Mouse (Mus musculus) lung, postnatal 0 days (tissue): ENCODE results near the gene Rps3. TPM values are rescaled to one million over a fixed set of nuclear protein-coding genes. Genes with fewer than 3 reads are reported as not detected.

Experiments
- ATAC-seq: fragments of 200-750 bp; cut with Nextera tagmentation; 2 replicates; pipeline ENCODE4 v1.8.0; 2017; ENCODE audit warnings: moderate library complexity
- DNase-seq: peaks from one replicate; pipeline ENCODE4 v3.0.0-alpha.2; 2016; ENCODE audit warnings: low spot score
- H3K27ac ChIP-seq: fragments of 300-500 bp; sonication (generic); 2 replicates; pipeline ENCODE4 v1.5.1; 2014; ENCODE audit warnings: antibody characterized with exemption, mild to moderate bottlenecking, low read length, mixed read lengths
- H3K27me3 ChIP-seq: fragments of 300-500 bp; sonication (generic); replicated peaks from 2 replicates; pipeline ENCODE4 v1.6.1; 2014; ENCODE audit warnings: low read length, mixed read lengths; ENCODE audit not compliant: insufficient read depth
- H3K36me3 ChIP-seq: fragments of 300-500 bp; sonication (generic); 2 replicates; pipeline ENCODE4 v1.6.1; 2014; ENCODE audit warnings: low read length, mixed read lengths; ENCODE audit not compliant: insufficient read depth
- H3K4me1 ChIP-seq: fragments of 300-500 bp; sonication (generic); 2 replicates; pipeline ENCODE4 v1.6.1; 2014; ENCODE audit warnings: antibody characterized with exemption, low read depth, low read length, mixed read lengths; ENCODE audit not compliant: insufficient read depth
- H3K4me2 ChIP-seq: fragments of 300-500 bp; sonication (generic); replicated peaks from 2 replicates; pipeline ENCODE4 v1.6.1; 2014; ENCODE audit warnings: low read depth, mild to moderate bottlenecking, low read length, moderate library complexity, mixed read lengths
- H3K4me3 ChIP-seq: fragments of 300-500 bp; sonication (generic); 2 replicates; pipeline ENCODE4 v1.5.1; 2014; ENCODE audit warnings: low read depth, low read length
- H3K9ac ChIP-seq: fragments of 300-500 bp; sonication (generic); replicated peaks from 2 replicates; pipeline ENCODE4 v1.6.1; 2014; ENCODE audit warnings: low read depth, mild to moderate bottlenecking
- H3K9me3 ChIP-seq: fragments of 300-500 bp; sonication (generic); 2 replicates; pipeline ENCODE4 v1.6.1; 2016; ENCODE audit warnings: low read length, mixed read lengths
- CTCF ChIP-seq: IDR thresholded peaks from 2 replicates; pipeline ENCODE4 v1.5.1; 2016; ENCODE audit warnings: antibody characterized with exemption, mild to moderate bottlenecking
- EP300 ChIP-seq: IDR thresholded peaks from 2 replicates; pipeline ENCODE4 v1.6.1; 2016; ENCODE audit warnings: antibody characterized with exemption, mild to moderate bottlenecking, control low read depth
- WGBS: fragments of 180-500 bp; shearing (Covaris S2); extraction: QIAGEN DNeasy Blood & Tissue Kit; methylation state at CpG from one replicate; pipeline ENCODE4 v1.1.7; 2014; 5-methylcytosine and 5-hydroxymethylcytosine counted together
- polyA plus RNA-seq: library from polyadenylated mRNA; unstranded; fragments of >200 nt; fragmentation: Nextera tagmentation; extraction: Ambion mirVana; gene quantifications from 2 replicates; pipeline ENCODE4 v1.2.1, GENCODE M21; 2015

Rps3 gene
- polyA plus RNA-seq, 1 experiment from 2014 or later, result 625 TPM

GRCm38 (mm10) chr7:99483924-99484319 is 384 bp upstream of the Rps3 start:
- 0 out of 2 replicates have a peak overlapping the region, but pooled peaks have one; percentile 16 for H3K27ac ChIP-seq
- WGBS, result 44% methylated on average over 8 of the region's 8 CpGs
- 0 out of 2 replicates have a peak, but pooled peaks have one; percentile 0 for ATAC-seq

GRCm38 (mm10) chr7:99482637-99483036 is 901 bp downstream of the Rps3 start:
- H3K4me2 ChIP-seq, result peak overlapping the region; percentile 88
- TF ChIP-seq EP300 (no peak), CTCF (no peak)
- H3K4me3 ChIP-seq, result peak overlapping the region; percentile 66
- peak overlapping the region; percentile 94 for H3K9ac ChIP-seq
- H3K9me3 ChIP-seq, result no peaks in the 10 kb centered on the region
- DNase-seq (no peak), ATAC-seq (no peak)
- WGBS, result under 1% methylated on average over 6 of the region's 6 CpGs
- H3K36me3 ChIP-seq, result peaks cover 37% of the 10 kb centered on the region
- H3K27ac ChIP-seq, result peak overlapping the region; percentile 88; the same call in 1 of the 2 replicates
- no peaks in the 10 kb centered on the region for H3K27me3 ChIP-seq
- peaks cover 11% of the 10 kb centered on the region for H3K4me1 ChIP-seq

More at GRCm38 (mm10) chr7:99483924-99484319, 384 bp upstream of the Rps3 start:
- no peaks in the 10 kb centered on the region for H3K9me3 ChIP-seq
- peaks cover 11% of the 10 kb centered on the region for H3K4me1 ChIP-seq
- no peak overlapping the region for H3K9ac ChIP-seq
- no peak for DNase-seq
- H3K36me3 ChIP-seq, result peaks cover 29% of the 10 kb centered on the region
- H3K4me3 ChIP-seq, result no peak overlapping the region; the same call in 1 of the 2 replicates
- H3K4me2 ChIP-seq, result peak overlapping the region; percentile 35
- no peaks in the 10 kb centered on the region for H3K27me3 ChIP-seq
- TF ChIP-seq CTCF, result no peak

- Histone ChIP-seq H3K4me1 (peaks cover 8% of the 10 kb centered on the region), H3K4me2 (no peak overlapping the region), H3K36me3 (peaks cover 46% of the 10 kb centered on the region), H3K27me3 (no peaks in the 10 kb centered on the region), H3K9me3 (no peaks in the 10 kb centered on the region), H3K9ac (no peak overlapping the region), H3K4me3 (no peak overlapping the region), H3K27ac (no peak overlapping the region)
- no peak for TF ChIP-seq EP300
- TF ChIP-seq CTCF, result peak; percentile 39
- no peak for ATAC-seq
- WGBS, result 88% methylated on average over 5 of the region's 5 CpGs
- no peak for DNase-seq
These were observed 6.3 kb downstream of the Rps3 start for GRCm38 (mm10) chr7:99477235-99477634.

GRCm38 (mm10) chr7:99476558-99477114 is 6.9 kb downstream of the Rps3 start:
- peaks cover 41% of the 10 kb centered on the region for H3K36me3 ChIP-seq
- no peaks in the 10 kb centered on the region for H3K9me3 ChIP-seq
- H3K27ac ChIP-seq, result no peak overlapping the region
- ATAC-seq (no peak), DNase-seq (no peak)
- H3K27me3 ChIP-seq, result no peaks in the 10 kb centered on the region
- H3K4me3 ChIP-seq, result no peak overlapping the region
- H3K9ac ChIP-seq, result no peak overlapping the region
- H3K4me2 ChIP-seq, result no peak overlapping the region
- H3K4me1 ChIP-seq, result peaks cover 2% of the 10 kb centered on the region; the same call in 1 of the 2 replicates
- TF ChIP-seq CTCF, result no peak
- no peak for TF ChIP-seq EP300
- WGBS, result 30% methylated on average over 3 of the region's 3 CpGs

- no peak overlapping the region for H3K9ac ChIP-seq
- TF ChIP-seq EP300 (no peak), CTCF (no peak)
- no peaks in the 10 kb centered on the region for H3K9me3 ChIP-seq
- no peak for DNase-seq
- no peak for ATAC-seq
- no peak overlapping the region for H3K4me3 ChIP-seq
- H3K4me1 ChIP-seq, result no peaks in the 10 kb centered on the region
- H3K27me3 ChIP-seq, result no peaks in the 10 kb centered on the region
- H3K4me2 ChIP-seq, result no peak overlapping the region
- 70% methylated on average over 2 of the region's 2 CpGs for WGBS
- no peak overlapping the region for H3K27ac ChIP-seq
- peaks cover 32% of the 10 kb centered on the region for H3K36me3 ChIP-seq
These were observed 8.0 kb downstream of the Rps3 start for GRCm38 (mm10) chr7:99475562-99475911.

- ATAC-seq, result peak; percentile 88
- Histone ChIP-seq H3K36me3 (peaks cover 26% of the 10 kb centered on the region), H3K27ac (no peak overlapping the region)
These were observed 8.5 kb downstream of the Rps3 start for GRCm38 (mm10) chr7:99474836-99475561.

More at GRCm38 (mm10) chr7:99474836-99475561, 8.5 kb downstream of the Rps3 start:
- Histone ChIP-seq H3K4me2 (no peak overlapping the region), H3K4me1 (no peaks in the 10 kb centered on the region), H3K9me3 (no peaks in the 10 kb centered on the region), H3K9ac (no peak overlapping the region), H3K4me3 (no peak overlapping the region), H3K27me3 (no peaks in the 10 kb centered on the region)
- TF ChIP-seq EP300 (peak; percentile 67), CTCF (no peak)
- WGBS, result 44% methylated on average over 12 of the region's 12 CpGs
- peak; percentile 85 for DNase-seq
